Mouse (Mus musculus): Measurements from ENCODE around the gene Setdb1. TPM values are rescaled to one million over a fixed set of nuclear protein-coding genes. Genes with fewer than 3 reads are reported as not detected.

Gene Setdb1
- polyA plus RNA-seq, 1 experiment from 2014 or later = 57.2 TPM

DNA sequence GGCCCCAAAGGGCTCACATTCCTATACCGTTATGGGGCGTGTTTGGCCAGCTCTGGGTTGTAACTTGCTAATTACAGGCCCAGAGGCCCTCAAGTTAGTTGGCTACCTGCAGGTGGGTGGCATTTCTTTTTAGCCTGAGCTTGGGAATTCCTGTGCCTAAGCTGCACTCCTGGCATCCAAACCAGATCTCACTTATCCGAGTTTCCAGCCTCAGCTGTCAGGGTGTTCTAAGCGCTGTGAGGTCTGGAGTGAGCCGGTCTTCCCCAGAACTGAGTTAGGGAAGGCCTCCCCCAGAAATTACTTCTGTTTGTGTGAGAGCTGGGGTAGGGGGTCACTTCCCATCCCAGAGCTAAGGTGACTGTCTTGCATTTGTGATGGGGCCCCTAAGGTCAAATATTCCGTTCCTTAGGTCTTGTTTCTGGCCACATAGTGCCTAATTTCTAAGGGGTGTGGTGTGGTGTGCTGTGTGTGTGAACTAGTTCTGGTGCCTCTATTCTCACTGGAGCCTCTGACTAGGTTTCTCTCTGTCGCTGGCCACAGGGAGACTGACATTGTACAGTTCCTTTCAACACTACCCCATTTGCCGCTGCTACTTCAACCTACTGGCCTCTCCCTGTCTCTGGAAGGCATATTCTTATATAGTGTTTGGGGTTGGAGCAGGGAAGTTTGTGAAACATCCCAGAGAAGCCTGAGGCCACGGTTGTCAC lies 41.0 kb downstream of the Setdb1 start:
- Histone ChIP-seq H3K9ac (peak overlapping the region; percentile 93), H3K4me2 (replicated peaks) (peak overlapping the region; percentile 76), H3K4me3 (peak overlapping the region; percentile 87), H3K36me3 (peaks cover 12% of the 10 kb centered on the region), H3K27me3 (replicated peaks) (no peaks in the 10 kb centered on the region), H3K27ac (peak overlapping the region; percentile 72; the same call in 1 of the 2 replicates), H3K4me1 (peaks cover 27% of the 10 kb centered on the region), H3K9me3 (no peaks in the 10 kb centered on the region)
- WGBS = 14% methylated on average over 9 of the region's 9 CpGs
- no peak for ATAC-seq (ENCODE audit: low FRiP score, low read depth)

DNA sequence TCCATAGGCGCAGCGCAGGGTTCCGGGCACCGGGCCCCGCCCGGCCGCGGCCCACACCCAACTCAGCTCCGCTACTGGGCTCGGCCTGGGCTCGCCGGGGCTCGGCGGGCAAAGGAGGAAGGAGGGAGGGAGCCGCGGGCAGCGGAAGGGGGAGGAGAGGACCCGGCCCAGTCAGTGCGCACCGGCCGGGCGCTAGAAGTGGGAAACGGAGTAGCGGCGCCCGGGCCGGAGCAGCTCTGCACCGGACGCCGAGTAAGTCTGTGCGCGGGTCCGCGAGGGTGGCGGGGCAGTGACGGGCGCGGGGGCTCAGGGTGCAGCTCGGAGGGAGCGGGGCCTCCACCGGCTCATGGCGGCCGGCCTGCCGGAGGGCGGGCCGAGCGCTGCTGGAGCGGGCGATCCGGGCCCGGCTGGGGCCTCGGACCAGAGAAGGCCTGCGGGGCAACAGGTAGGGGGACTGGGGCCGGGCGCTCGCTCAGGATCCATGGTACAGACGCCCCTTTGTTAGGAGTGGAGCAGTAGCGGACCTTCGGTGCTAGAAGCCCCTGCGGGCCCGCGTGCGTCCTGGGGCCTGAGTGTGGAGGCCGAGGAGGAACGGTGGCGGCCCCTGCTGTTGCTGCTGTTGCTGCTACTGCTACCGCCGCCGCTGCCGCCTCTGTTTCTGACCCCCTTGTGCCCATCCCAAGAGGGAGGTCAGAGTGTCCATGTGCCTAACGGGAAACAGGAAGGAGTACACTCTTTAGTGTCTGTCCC lies 41.7 kb downstream of the Setdb1 start:
- Histone ChIP-seq H3K36me3 (peaks cover 5% of the 10 kb centered on the region), H3K4me2 (replicated peaks) (peak overlapping the region; percentile 76), H3K9ac (peak overlapping the region; percentile 93), H3K4me1 (peaks cover 27% of the 10 kb centered on the region), H3K4me3 (peak overlapping the region; percentile 87), H3K9me3 (no peaks in the 10 kb centered on the region), H3K27me3 (replicated peaks) (no peaks in the 10 kb centered on the region), H3K27ac (peak overlapping the region; percentile 72)
- ATAC-seq (ENCODE audit: low FRiP score, low read depth) = peak; percentile 93
- under 1% methylated on average over 71 of the region's 71 CpGs for WGBS

DNA sequence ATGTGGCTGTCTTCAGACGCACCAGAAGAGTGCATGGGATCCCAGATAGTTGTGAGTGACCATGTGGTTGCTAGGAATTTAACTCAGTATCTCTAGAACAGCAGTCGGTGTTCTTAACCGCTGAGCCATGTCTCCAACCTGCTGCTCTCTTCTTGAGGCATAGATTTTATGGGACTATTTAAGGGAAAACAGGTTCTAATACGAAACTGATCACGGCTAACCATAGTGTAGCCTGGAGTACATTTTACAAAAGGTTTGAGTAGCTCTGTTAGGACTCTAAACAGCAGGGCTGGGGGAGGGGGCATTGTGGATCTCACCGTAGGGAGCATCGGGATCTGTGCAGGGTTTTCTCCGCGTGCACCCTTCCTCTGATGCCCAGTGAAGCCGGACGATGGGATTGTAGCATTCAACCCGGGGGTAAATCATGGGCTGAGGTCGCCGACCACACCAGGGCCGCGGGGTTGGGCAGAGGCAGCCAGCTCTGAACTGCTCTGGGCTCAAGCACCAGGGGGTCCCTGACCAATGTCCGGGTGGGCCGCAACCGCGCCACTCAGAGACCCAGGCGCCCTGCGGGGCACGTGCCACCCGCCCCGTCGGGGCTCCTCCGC lies 42.4 kb downstream of the Setdb1 start, which contains the start of gene Cers2:
Gene Cers2, plus strand, starts transcription at position 306 of the 608 bp plus-strand sequence.
- Histone ChIP-seq H3K27ac (peak within 1 kb of the TSS; percentile 72), H3K9ac (peak within 1 kb of the TSS; percentile 93), H3K36me3 (no peaks in the 10 kb centered on the region; the same call in 1 of the 2 replicates), H3K4me1 (peaks cover 27% of the 10 kb centered on the region), H3K9me3 (no peaks in the 10 kb centered on the region), H3K4me2 (replicated peaks) (peak within 1 kb of the TSS; percentile 76), H3K4me3 (peak within 1 kb of the TSS; percentile 87), H3K27me3 (replicated peaks) (no peaks in the 10 kb centered on the region)
- WGBS = 2% methylated on average over 27 of the region's 27 CpGs
- ATAC-seq (ENCODE audit: low FRiP score, low read depth) = no peak; the same call in 1 of the 2 replicates

DNA sequence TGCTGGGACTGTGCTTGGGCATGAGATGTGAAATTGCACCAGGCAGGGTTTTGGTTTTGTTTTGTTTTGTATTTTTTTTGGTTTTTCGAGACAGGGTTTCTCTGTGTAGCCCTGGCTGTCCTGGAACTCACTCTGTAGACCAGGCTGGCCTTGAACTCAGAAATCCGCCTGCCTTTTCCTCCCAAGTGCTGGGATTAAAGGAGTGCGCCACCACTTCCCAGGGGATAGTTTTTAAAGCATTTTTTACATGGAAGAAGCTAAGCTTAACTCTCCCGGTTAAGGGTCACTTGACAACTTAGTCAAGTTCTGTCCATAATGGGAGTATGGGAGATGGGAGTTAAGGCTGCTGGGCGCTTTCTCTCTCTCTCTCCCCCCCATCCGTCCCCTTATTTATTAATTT lies 42.9 kb downstream of the Setdb1 start:
- H3K36me3 ChIP-seq = no peaks in the 10 kb centered on the region; the same call in 1 of the 2 replicates
- H3K9me3 ChIP-seq = no peaks in the 10 kb centered on the region
- 60% methylated on average over 6 of the region's 6 CpGs for WGBS
- ATAC-seq (ENCODE audit: low FRiP score, low read depth) = no peak
- H3K9ac ChIP-seq = peak overlapping the region; percentile 93; the same call in 1 of the 2 replicates
- H3K4me3 ChIP-seq = no peak overlapping the region
- H3K4me2 ChIP-seq (replicated peaks) = peak overlapping the region; percentile 76
- H3K27me3 ChIP-seq (replicated peaks) = no peaks in the 10 kb centered on the region
- H3K4me1 ChIP-seq = peaks cover 26% of the 10 kb centered on the region
- H3K27ac ChIP-seq = no peak overlapping the region

DNA sequence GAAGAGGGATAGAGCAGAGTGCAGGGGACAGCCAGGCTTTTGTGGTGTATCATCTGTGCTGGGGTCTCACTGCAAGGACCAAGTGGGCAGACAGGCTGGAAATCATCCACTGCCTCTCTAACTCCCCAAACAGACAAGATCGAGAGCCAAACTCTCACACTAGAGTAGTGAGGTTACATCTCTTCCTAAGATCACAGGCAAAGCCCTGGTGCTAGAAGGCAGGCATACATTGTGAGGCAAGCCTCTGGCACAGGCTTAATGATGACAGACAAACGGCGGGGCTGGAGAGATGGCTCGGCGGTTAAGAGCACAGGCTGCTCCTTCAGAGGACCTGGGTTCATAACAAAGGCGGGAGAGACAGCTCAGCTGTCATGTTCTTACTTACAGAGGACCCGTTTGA lies 43.5 kb downstream of the Setdb1 start:
- WGBS = 44% methylated on average over 7 of the region's 7 CpGs
- no peak overlapping the region for H3K9ac ChIP-seq
- 0 out of 2 replicates have a peak overlapping the region, but pooled peaks have one; percentile 7 for H3K4me2 ChIP-seq (replicated peaks)
- no peaks in the 10 kb centered on the region for H3K9me3 ChIP-seq
- no peak overlapping the region for H3K4me3 ChIP-seq
- ATAC-seq (ENCODE audit: low FRiP score, low read depth) = no peak
- H3K27me3 ChIP-seq (replicated peaks) = no peaks in the 10 kb centered on the region
- H3K36me3 ChIP-seq = no peaks in the 10 kb centered on the region
- no peak overlapping the region for H3K27ac ChIP-seq
- peaks cover 20% of the 10 kb centered on the region for H3K4me1 ChIP-seq

DNA sequence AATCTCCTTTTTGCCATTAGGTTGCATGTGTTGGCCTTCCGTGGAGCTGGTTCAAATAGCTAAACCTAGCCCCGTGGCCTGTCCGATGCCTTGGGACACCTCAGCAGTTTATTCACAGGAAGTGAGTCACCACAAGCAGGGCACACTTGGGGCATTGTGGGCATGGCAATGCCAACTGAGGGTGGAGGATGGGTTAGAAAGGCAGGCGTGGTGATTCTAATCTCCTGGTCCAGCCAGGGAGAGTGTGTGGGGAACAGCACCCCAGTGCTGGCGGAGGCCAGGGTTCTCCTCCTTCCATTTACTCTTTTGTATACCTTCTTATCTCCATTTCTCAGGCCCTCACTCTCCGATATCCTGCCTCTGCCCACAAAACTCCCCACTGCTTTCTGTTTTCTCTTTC lies 44.4 kb downstream of the Setdb1 start:
- no peak for ATAC-seq (ENCODE audit: low FRiP score, low read depth)
- 81% methylated on average over 6 of the region's 6 CpGs for WGBS
- Histone ChIP-seq H3K4me3 (no peak overlapping the region), H3K27me3 (replicated peaks) (no peaks in the 10 kb centered on the region), H3K27ac (no peak overlapping the region), H3K9me3 (no peaks in the 10 kb centered on the region), H3K4me2 (replicated peaks) (no peak overlapping the region), H3K9ac (no peak overlapping the region), H3K36me3 (no peaks in the 10 kb centered on the region), H3K4me1 (peaks cover 17% of the 10 kb centered on the region)

DNA sequence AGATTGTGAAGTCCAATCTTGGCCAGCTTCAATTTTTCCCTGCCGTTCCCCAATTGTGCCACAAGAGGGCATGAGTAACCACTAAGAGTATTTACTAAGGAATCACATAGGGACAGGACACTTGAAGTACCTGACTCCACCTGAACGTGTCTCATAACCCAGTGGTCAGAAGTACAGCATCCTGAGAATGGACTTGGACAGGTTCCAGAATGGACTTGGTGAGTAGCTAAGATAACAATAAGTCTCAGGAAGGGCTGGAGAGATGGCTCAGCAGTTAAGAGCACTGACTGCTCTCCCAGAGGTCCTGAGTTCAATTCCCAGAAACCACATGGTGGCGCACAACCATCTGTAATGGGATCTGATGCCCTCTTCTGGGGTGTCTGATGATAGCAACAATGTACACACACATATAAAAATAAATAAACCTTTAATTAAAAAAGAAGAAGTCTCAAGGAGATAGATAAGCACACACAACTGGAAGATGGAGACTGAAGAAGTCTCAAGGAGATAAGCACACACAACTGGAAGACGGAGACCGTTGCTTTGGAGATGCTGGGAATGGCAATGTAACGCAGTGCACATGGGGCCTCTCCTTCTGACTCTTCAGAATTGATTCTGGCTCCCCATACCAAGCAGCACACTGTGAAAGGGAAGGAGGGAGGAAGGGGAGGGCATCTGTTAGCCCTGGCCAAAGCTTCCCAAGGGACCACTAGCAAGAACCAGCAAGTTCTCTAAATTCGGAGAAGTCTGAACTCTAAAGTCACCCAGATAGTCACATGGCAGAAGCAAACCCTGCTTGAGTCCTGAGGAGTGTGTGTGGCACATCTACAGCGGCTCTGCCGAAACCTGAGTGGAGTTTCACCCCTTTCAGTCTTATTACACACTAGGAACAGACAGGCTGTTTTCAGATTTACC lies 45.8 kb downstream of the Setdb1 start:
- no peak overlapping the region for H3K9ac ChIP-seq
- peaks cover 6% of the 10 kb centered on the region for H3K4me1 ChIP-seq
- 70% methylated on average over 9 of the region's 9 CpGs for WGBS
- ATAC-seq (ENCODE audit: low FRiP score, low read depth) = no peak
- H3K27me3 ChIP-seq (replicated peaks) = no peaks in the 10 kb centered on the region
- H3K27ac ChIP-seq = no peak overlapping the region
- H3K4me3 ChIP-seq = no peak overlapping the region
- no peaks in the 10 kb centered on the region for H3K9me3 ChIP-seq
- H3K4me2 ChIP-seq (replicated peaks) = no peak overlapping the region
- no peaks in the 10 kb centered on the region for H3K36me3 ChIP-seq

DNA sequence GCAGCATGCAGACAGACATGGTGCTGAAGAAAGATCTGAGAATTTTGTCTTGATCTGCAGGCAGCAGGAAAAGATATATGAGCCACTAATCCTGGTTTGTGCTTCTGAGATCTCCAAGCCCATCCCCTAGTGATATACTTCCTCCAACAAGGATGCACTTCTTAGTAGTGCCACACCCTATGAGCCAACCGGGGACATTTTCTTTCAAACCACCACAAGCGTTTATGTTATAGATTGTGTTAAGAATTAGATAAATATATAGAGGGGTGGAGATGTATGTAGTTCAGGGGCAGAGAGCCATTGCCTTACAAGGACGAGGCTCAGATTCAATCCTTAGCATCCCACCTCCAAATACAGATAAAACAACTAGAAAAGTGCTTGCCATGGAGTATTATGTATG lies 46.5 kb downstream of the Setdb1 start:
- no peaks in the 10 kb centered on the region for H3K4me1 ChIP-seq
- no peak overlapping the region for H3K4me2 ChIP-seq (replicated peaks)
- ATAC-seq (ENCODE audit: low FRiP score, low read depth) = no peak
- WGBS = 68% methylated on average over 3 of the region's 3 CpGs
- H3K4me3 ChIP-seq = no peak overlapping the region
- no peaks in the 10 kb centered on the region for H3K9me3 ChIP-seq
- H3K27me3 ChIP-seq (replicated peaks) = no peaks in the 10 kb centered on the region
- 0 out of 2 replicates have a peak, but pooled peaks cover 2% of the 10 kb centered on the region for H3K36me3 ChIP-seq
- no peak overlapping the region for H3K27ac ChIP-seq
- no peak overlapping the region for H3K9ac ChIP-seq

DNA sequence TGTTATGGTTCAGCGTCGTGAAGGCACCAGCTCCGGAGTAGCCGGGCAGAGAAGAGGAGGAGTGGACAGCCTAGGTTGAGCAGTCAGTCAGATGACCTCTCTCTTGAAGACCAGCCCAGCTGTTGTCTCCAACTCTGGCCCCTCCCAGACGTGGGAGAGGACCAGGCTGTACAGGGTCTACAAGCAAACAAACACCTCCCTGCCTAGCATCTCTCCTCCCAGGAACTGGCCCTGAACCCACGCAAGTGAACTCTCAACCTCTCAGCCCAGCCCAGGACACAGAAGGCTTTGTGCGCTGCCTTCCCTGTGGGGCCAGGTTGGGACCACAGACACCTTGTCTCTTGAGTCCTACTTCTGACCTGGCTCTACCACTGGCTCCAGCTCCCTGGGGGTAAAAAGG lies 49.9 kb downstream of the Setdb1 start, which contains the start of gene Anxa9:
Gene Anxa9, minus strand, starts transcription at position 77 of the 400 bp plus-strand sequence.
- 70% methylated on average over 7 of the region's 7 CpGs for WGBS

DNA sequence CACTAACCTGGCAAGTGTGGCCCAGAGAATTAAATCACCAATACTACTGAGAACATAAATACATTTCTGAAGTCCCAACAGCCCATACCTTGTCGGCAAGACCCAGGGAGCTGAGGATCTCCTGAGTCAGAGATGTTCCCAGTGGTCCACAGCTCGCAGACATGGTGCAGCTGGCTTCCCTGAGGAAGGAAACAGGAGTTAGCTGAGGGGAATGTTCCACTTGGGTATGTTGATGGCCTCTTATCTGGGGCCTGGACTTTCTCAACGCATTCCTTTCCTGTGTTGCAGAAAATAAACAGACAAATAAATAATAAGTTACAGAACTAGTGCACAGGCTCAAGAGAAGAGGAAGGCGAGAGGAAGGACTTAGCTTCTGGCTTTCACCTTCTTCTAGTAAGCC lies 50.8 kb downstream of the Setdb1 start:
- Histone ChIP-seq H3K27ac (no peak overlapping the region), H3K4me2 (replicated peaks) (no peak overlapping the region), H3K4me1 (no peaks in the 10 kb centered on the region), H3K27me3 (replicated peaks) (no peaks in the 10 kb centered on the region), H3K36me3 (0 out of 2 replicates have a peak, but pooled peaks cover 2% of the 10 kb centered on the region), H3K9ac (no peak overlapping the region), H3K4me3 (no peak overlapping the region), H3K9me3 (no peaks in the 10 kb centered on the region)
- ATAC-seq (ENCODE audit: low FRiP score, low read depth) = no peak
- 87% methylated on average over 4 of the region's 4 CpGs for WGBS

More for the DNA sequence above, 49.9 kb downstream of the Setdb1 start, which contains the start of gene Anxa9:
- no peak within 1 kb of the TSS for H3K4me2 ChIP-seq (replicated peaks)
- H3K27me3 ChIP-seq (replicated peaks) = no peaks in the 10 kb centered on the region
- H3K9me3 ChIP-seq = no peaks in the 10 kb centered on the region
- H3K4me1 ChIP-seq = no peaks in the 10 kb centered on the region
- no peak for ATAC-seq (ENCODE audit: low FRiP score, low read depth)
- no peak within 1 kb of the TSS for H3K27ac ChIP-seq
- H3K9ac ChIP-seq = no peak within 1 kb of the TSS
- H3K36me3 ChIP-seq = 0 out of 2 replicates have a peak, but pooled peaks cover 2% of the 10 kb centered on the region
- H3K4me3 ChIP-seq = no peak within 1 kb of the TSS

DNA sequence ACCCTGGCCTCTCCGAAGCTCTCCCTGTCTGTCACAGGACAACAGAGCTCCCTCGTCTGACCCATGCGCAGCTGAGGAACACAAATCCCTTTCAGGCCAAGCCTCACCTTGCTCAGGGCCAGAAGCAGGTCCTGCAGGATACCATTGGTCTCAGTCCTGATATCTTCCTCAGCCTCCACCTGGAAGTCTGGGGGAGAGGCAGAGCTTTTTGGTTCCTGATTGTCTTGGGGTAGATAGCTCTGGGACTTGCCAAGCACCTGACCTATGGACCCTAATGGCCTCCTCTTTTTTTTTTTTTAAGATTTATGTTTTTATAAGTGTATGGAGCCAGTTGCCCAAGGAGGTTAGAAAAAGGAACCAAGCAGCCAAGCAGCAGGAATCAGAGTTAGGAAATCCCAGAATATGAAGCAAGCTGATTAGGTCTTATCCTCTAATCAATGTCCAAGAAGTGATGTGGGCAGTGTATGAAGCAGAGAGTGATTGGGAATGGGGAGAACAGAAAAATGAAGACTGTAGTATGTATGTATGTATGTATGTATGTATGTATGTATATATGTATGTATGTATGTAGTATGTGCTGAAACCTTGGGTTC lies 55.7 kb downstream of the Setdb1 start:
- Histone ChIP-seq H3K4me2 (replicated peaks) (no peak overlapping the region), H3K9ac (no peak overlapping the region), H3K9me3 (no peaks in the 10 kb centered on the region), H3K4me1 (no peaks in the 10 kb centered on the region), H3K27me3 (replicated peaks) (no peaks in the 10 kb centered on the region), H3K4me3 (no peak overlapping the region), H3K27ac (no peak overlapping the region), H3K36me3 (peaks cover 15% of the 10 kb centered on the region)
- WGBS = 87% methylated on average over 3 of the region's 3 CpGs
- ATAC-seq (ENCODE audit: low FRiP score, low read depth) = no peak
